Mouse (Mus musculus) midbrain, embryonic 11.5 days (tissue): ENCODE measurements around the gene Gprc5c. TPM values are rescaled to one million over a fixed set of nuclear protein-coding genes. Genes with fewer than 3 reads are reported as not detected.

Experiments used
- ATAC-seq: fragments of 200-750 bp; cut with Nextera tagmentation; 2 replicates; pipeline ENCODE4 v1.8.0; 2017; ENCODE audit warnings: moderate TSS enrichment, moderate library complexity; ENCODE audit not compliant: low FRiP score
- DNase-seq: peaks from one replicate; pipeline ENCODE4 v3.0.0; 2015; ENCODE audit warnings: low spot score; ENCODE audit errors: missing footprints
- H3K27ac ChIP-seq: fragments of 300-500 bp; sonication (generic); 2 replicates; pipeline ENCODE4 v1.5.1; 2014; ENCODE audit warnings: low read depth, low read length
- H3K27me3 ChIP-seq: fragments of 300-500 bp; sonication (generic); 2 replicates; pipeline ENCODE4 v1.6.1; 2014; ENCODE audit warnings: mild to moderate bottlenecking, low read length, moderate library complexity, mixed read lengths; ENCODE audit not compliant: control insufficient read depth, insufficient read depth
- H3K36me3 ChIP-seq: fragments of 300-500 bp; sonication (generic); 2 replicates; pipeline ENCODE4 v1.6.1; 2014; ENCODE audit warnings: mild to moderate bottlenecking, low read length, moderate library complexity, mixed read lengths; ENCODE audit not compliant: control insufficient read depth, insufficient read depth
- H3K4me1 ChIP-seq: fragments of 300-500 bp; sonication (generic); 2 replicates; pipeline ENCODE4 v1.6.1; 2014; ENCODE audit warnings: low read length; ENCODE audit not compliant: control insufficient read depth, insufficient read depth
- H3K4me2 ChIP-seq: fragments of 300-500 bp; sonication (generic); 2 replicates; pipeline ENCODE4 v1.6.1; 2014; ENCODE audit warnings: mild to moderate bottlenecking, moderate library complexity
- H3K4me3 ChIP-seq: fragments of 300-500 bp; sonication (generic); 2 replicates; pipeline ENCODE4 v1.5.1; 2014; ENCODE audit warnings: low read depth, low read length
- H3K9ac ChIP-seq: fragments of 300-500 bp; sonication (generic); 2 replicates; pipeline ENCODE4 v1.6.1; 2014; ENCODE audit warnings: low read length
- H3K9me3 ChIP-seq: fragments of 300-500 bp; sonication (generic); 2 replicates; pipeline ENCODE4 v1.6.1; 2016; ENCODE audit warnings: low read length; ENCODE audit not compliant: control insufficient read depth
- WGBS: fragments of 180-500 bp; shearing (Covaris S2); extraction: QIAGEN DNeasy Blood & Tissue Kit; methylation state at CpG from one replicate; pipeline ENCODE4 v1.1.7; 2014; 5-methylcytosine and 5-hydroxymethylcytosine counted together
- polyA plus RNA-seq: library from polyadenylated mRNA; unstranded; fragments of >200 nt; fragmentation: Nextera tagmentation; extraction: Ambion mirVana; gene quantifications from 2 replicates; pipeline ENCODE4 v1.2.1, GENCODE M21; 2014

The Gprc5c gene
- polyA plus RNA-seq, 1 experiment from 2014 or later = 10.7 TPM

DNA sequence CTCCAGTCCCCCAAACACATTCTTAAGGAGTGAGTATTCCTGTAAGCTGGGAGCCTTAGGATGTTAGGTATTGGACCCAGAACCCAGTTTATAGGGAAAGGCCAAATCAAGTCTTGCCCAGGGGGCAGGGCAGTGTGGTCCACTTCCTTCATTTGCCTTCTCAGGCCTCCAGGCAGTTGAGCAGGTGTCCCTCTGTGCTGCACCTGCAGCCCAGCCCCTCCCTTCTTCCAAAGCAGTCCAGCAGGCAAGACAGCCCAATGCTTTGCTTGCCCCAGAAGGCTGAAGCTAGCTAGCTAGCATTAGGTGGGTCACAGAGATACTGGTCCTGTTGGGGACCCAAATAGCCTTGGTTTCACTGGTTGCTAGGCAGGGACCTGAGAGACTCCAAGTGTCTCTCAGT lies 29.2 kb downstream of the Gprc5c start:
- Histone ChIP-seq H3K4me1 (peaks cover 4% of the 10 kb centered on the region; the same call in 1 of the 2 replicates), H3K36me3 (no peaks in the 10 kb centered on the region), H3K27ac (no peak overlapping the region), H3K4me3 (no peak overlapping the region), H3K9me3 (no peaks in the 10 kb centered on the region), H3K4me2 (no peak overlapping the region), H3K27me3 (no peaks in the 10 kb centered on the region), H3K9ac (no peak overlapping the region)
- DNase-seq = peak; percentile 82
- no peak for ATAC-seq

GRCm38 (mm10) chr11:114880589-114880988 lies 29.6 kb downstream of the Gprc5c start:
- Histone ChIP-seq H3K4me1 (peaks cover under 1% of the 10 kb centered on the region; the same call in 1 of the 2 replicates), H3K27me3 (no peaks in the 10 kb centered on the region), H3K9me3 (no peaks in the 10 kb centered on the region), H3K9ac (no peak overlapping the region), H3K4me3 (no peak overlapping the region), H3K36me3 (no peaks in the 10 kb centered on the region), H3K4me2 (no peak overlapping the region), H3K27ac (no peak overlapping the region)
- DNase-seq (peak; percentile 93), ATAC-seq (no peak)
- WGBS = 0% methylated on average over 1 of the region's 1 CpGs

DNA sequence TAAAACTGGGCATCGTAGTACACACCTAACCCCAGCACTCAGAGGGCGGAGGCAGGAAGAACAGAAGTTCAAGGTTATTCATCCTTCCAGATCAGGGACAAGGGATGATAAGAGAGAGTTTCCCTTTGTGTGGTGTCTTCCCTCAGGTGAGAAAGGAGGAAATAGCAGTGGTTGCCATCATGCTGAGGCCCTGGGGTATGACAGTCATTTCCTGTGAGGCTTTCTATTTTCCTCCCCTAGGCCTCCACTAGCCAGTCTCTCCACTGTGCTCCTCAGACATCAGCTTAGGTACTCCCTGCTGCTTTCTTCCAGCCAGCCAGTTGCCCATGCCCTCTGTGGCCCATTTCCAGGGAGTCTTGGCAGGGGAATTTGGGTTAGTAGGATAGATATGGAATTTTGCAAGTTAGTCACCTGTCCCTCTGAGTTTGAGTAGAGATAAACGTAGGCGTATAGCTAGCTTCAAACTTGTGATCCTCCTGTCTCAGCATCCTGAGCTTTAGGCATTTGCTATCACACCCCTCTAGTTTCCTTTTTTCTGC lies 32.4 kb downstream of the Gprc5c start:
- H3K36me3 ChIP-seq = no peaks in the 10 kb centered on the region
- H3K27me3 ChIP-seq = no peaks in the 10 kb centered on the region
- no peak overlapping the region for H3K9ac ChIP-seq
- no peak overlapping the region for H3K4me3 ChIP-seq
- H3K4me2 ChIP-seq = no peak overlapping the region
- WGBS = 95% methylated on average over 4 of the region's 4 CpGs
- no peak for ATAC-seq
- no peaks in the 10 kb centered on the region for H3K9me3 ChIP-seq
- no peak overlapping the region for H3K27ac ChIP-seq
- no peaks in the 10 kb centered on the region for H3K4me1 ChIP-seq
- DNase-seq = no peak

DNA sequence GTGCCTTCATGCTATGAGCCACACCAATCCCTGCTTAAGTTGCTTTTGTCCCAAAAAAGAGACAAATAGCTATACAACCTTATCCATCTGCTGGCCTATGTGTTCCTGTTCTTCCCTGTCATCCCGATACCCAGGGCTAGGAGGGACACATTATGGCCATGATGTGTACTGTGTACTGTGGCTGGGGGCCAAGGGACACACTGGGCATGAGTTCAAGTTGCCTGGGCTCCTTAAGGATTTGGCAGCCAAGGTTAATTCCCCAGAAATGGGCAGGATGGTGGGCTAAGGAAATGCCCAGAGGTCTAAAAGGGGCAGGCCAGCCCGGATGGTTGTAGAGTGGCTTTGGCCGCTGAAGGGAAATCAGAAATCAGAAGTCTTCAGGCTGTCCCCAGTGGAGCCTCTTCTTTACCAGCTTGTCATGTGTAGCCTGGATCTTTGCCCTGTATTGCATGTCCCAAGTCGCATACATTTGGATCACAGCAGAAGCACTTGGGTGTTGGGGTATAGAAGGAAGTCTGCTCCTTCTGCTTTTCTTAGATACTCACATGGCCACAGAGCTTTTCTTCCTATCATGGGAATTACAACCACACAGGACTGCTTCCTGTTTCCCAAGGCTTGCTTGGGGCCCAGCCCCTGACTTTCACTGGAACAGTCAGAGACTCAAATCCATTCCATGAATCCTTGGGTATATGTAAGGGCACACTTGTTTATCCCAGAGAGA lies 33.6 kb downstream of the Gprc5c start:
- Histone ChIP-seq H3K4me2 (no peak overlapping the region), H3K9ac (no peak overlapping the region), H3K9me3 (no peaks in the 10 kb centered on the region), H3K27me3 (no peaks in the 10 kb centered on the region), H3K27ac (no peak overlapping the region), H3K4me1 (no peaks in the 10 kb centered on the region), H3K4me3 (no peak overlapping the region), H3K36me3 (no peaks in the 10 kb centered on the region)
- ATAC-seq (no peak), DNase-seq (no peak)
- WGBS = 88% methylated on average over 4 of the region's 4 CpGs

GRCm38 (mm10) chr11:114889991-114890518 lies 39.1 kb downstream of the Gprc5c start, which contains the start of gene Cd300a:
Gene Cd300a, plus strand, starts transcription at chr11:114890041.
- Histone ChIP-seq H3K9me3 (no peaks in the 10 kb centered on the region), H3K36me3 (no peaks in the 10 kb centered on the region), H3K27ac (no peak within 1 kb of the TSS), H3K9ac (peak within 1 kb of the TSS; percentile 12; the same call in 1 of the 2 replicates), H3K4me3 (no peak within 1 kb of the TSS), H3K27me3 (no peaks in the 10 kb centered on the region), H3K4me1 (no peaks in the 10 kb centered on the region; the same call in 1 of the 2 replicates), H3K4me2 (no peak within 1 kb of the TSS; the same call in 1 of the 2 replicates)
- DNase-seq (no peak), ATAC-seq (no peak)
- 54% methylated on average over 18 of the region's 18 CpGs for WGBS

DNA sequence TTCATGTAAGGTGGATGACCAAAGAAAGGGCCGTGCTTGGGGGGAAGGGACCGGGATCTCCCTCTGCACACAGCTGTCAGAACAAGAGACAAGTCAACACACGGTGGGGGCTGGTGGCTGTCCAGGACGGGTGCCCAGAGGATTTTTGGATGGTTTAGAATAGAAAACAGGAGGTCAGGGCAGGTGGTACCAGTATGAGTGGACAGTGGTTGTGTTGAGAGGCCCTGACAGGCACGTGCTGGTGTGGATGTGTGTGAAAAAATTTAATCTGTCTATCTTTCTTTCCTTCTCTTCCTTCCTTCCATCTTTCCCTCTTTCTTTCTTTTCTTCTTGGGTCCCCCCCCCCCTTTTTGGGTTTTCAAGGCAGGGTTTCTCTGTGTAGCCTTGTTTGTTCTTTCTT lies 39.6 kb downstream of the Gprc5c start:
- no peaks in the 10 kb centered on the region; the same call in 1 of the 2 replicates for H3K4me1 ChIP-seq
- no peaks in the 10 kb centered on the region for H3K9me3 ChIP-seq
- peak overlapping the region; percentile 12; the same call in 1 of the 2 replicates for H3K9ac ChIP-seq
- no peak overlapping the region for H3K27ac ChIP-seq
- no peaks in the 10 kb centered on the region for H3K27me3 ChIP-seq
- DNase-seq = no peak
- H3K36me3 ChIP-seq = no peaks in the 10 kb centered on the region
- WGBS = 62% methylated on average over 5 of the region's 5 CpGs
- H3K4me3 ChIP-seq = no peak overlapping the region
- no peak for ATAC-seq
- no peak overlapping the region for H3K4me2 ChIP-seq

DNA sequence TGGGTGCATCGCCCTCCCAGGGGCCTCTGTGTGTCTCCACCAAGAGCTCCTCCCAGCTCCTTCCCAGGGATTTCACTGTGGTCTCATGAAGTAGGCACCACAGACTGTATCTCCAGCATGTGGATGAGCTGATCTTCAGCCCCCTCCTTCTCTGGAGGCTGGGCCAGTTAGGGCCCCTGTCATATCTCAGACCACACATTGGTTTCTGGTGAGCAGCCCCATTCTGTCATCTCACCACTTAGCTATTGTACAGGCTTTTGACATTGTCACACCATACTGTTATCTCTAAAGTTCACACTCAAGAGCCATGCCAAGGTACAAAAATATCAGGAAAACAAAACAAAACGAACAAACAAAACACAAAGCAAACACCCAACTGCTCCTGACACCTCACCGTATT lies 45.1 kb downstream of the Gprc5c start:
- DNase-seq (no peak), ATAC-seq (no peak)
- H3K4me1 ChIP-seq = no peaks in the 10 kb centered on the region
- H3K27ac ChIP-seq = no peak overlapping the region
- H3K36me3 ChIP-seq = no peaks in the 10 kb centered on the region
- no peak overlapping the region for H3K4me3 ChIP-seq
- H3K27me3 ChIP-seq = no peaks in the 10 kb centered on the region
- H3K4me2 ChIP-seq = no peak overlapping the region
- H3K9me3 ChIP-seq = no peaks in the 10 kb centered on the region
- 89% methylated on average over 3 of the region's 3 CpGs for WGBS
- H3K9ac ChIP-seq = no peak overlapping the region

- Histone ChIP-seq H3K4me1 (no peaks in the 10 kb centered on the region), H3K27ac (no peak overlapping the region), H3K4me2 (no peak overlapping the region), H3K4me3 (no peak overlapping the region), H3K9ac (no peak overlapping the region), H3K9me3 (no peaks in the 10 kb centered on the region), H3K36me3 (no peaks in the 10 kb centered on the region), H3K27me3 (no peaks in the 10 kb centered on the region)
- ATAC-seq = no peak
- 45% methylated on average over 1 of the region's 1 CpGs for WGBS
- DNase-seq = no peak
These were observed 47.1 kb downstream of the Gprc5c start for GRCm38 (mm10) chr11:114898026-114898425.

DNA sequence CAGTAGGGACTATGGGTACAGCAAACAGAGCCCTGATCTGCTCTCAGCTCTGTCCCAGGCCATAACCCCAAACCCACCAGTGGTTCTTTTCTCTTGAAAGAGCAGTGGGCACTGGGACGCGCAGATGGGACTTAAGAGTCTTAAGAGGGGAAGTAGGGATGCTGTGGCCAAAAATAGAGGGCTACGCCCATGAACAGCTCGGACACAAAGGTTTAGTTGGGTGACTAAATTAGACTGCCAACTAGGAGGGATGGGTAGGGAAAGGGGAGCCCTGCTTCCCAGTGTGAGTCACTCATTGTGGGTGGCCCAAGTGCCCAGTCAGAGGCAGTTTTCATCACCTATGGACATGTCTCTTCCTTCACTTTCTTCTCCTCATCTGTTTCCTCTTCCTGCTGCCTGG lies 52.3 kb downstream of the Gprc5c start:
- no peak overlapping the region for H3K9ac ChIP-seq
- H3K27ac ChIP-seq = no peak overlapping the region
- no peak overlapping the region for H3K4me3 ChIP-seq
- no peaks in the 10 kb centered on the region for H3K9me3 ChIP-seq
- no peaks in the 10 kb centered on the region for H3K4me1 ChIP-seq
- no peaks in the 10 kb centered on the region for H3K27me3 ChIP-seq
- H3K4me2 ChIP-seq = no peak overlapping the region
- 93% methylated on average over 4 of the region's 4 CpGs for WGBS
- ATAC-seq (no peak), DNase-seq (no peak)
- no peaks in the 10 kb centered on the region for H3K36me3 ChIP-seq
